Mouse (Mus musculus): ENCODE results near the gene Flcn.

DNA sequence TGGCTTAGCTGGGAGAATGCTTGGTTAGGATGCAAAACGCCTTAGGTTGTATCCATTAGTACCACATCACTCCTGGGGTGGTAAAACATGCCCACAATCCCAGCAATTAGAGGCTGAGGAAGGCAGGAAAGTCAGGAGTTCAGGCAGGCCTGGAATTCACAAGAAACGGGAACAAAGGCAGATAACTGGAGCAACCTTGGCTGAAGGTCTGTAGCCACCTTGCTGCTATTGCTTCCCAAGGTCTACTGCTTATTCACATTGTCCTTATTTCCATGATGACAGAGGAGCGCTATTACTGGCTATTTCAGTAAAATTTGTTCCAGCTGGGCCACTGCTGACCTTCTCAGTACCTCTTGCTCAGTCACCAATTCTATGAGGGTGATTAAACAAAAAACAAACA is 3.5 kb upstream of the Flcn start:
- TF ChIP-seq POLR2A (IDR thresholded peaks at IDR 0.05; ENCODE audit: low read depth, low read length) (no peak), CTCF (IDR thresholded peaks at IDR 0.05; ENCODE audit: borderline replicate concordance, insufficient read depth, low read length) (no peak)
